Mouse (Mus musculus) heart, adult 2 months (tissue): ENCODE data around the gene Zc2hc1c. TPM values are rescaled to one million over a fixed set of nuclear protein-coding genes. Genes with fewer than 3 reads are reported as not detected.

Experiments
- DNase-seq, 2 experiments: peaks; one replicate each; pipeline ENCODE4 v3.0.0; 2021
- H3K27ac ChIP-seq: fragments of 200-600 bp; 2 replicates; pipeline ENCODE4 v1.8.1; 2022
- H3K27me3 ChIP-seq: fragments of 200-500 bp; 2 replicates; pipeline ENCODE4 v1.6.1; 2012; ENCODE audit warnings: mild to moderate bottlenecking, low read length, inconsistent platforms, mixed read lengths; ENCODE audit not compliant: control insufficient read depth, insufficient read depth
- H3K36me3 ChIP-seq: fragments of 200-500 bp; 2 replicates; pipeline ENCODE4 v1.6.1; 2012; ENCODE audit warnings: low read length, inconsistent platforms; ENCODE audit not compliant: control insufficient read depth, insufficient read depth
- H3K4me1 ChIP-seq: fragments of 200-500 bp; 2 replicates; pipeline ENCODE4 v1.6.1; 2011; ENCODE audit warnings: low read length; ENCODE audit not compliant: control insufficient read depth, insufficient read depth
- H3K4me3 ChIP-seq: fragments of 200-600 bp; 2 replicates; pipeline ENCODE4 v1.8.1; 2022
- H3K79me2 ChIP-seq: fragments of 200-500 bp; replicated peaks from 2 replicates; pipeline ENCODE4 v1.6.1; 2012; ENCODE audit warnings: mild to moderate bottlenecking, inconsistent platforms, low read length, moderate library complexity, mixed read lengths; ENCODE audit not compliant: control insufficient read depth, insufficient read depth
- H3K9ac ChIP-seq: fragments of 200-500 bp; 2 replicates; pipeline ENCODE4 v1.6.1; 2012; ENCODE audit warnings: low read depth, mild to moderate bottlenecking, control low read depth, inconsistent platforms, low read length, mixed read lengths
- CTCF ChIP-seq: fragments of 200-600 bp; IDR thresholded peaks from 2 replicates; pipeline ENCODE4 v1.8.1; 2022; ENCODE audit warnings: antibody characterized with exemption, mild to moderate bottlenecking, moderate library complexity
- EP300 ChIP-seq: fragments of 200-500 bp; IDR thresholded peaks from 2 replicates; pipeline ENCODE4 v1.6.1; 2011; ENCODE audit warnings: low read depth, low read length, control low read depth; ENCODE audit not compliant: insufficient read depth
- POLR2A ChIP-seq: fragments of 200-500 bp; IDR thresholded peaks from 2 replicates; pipeline ENCODE4 v1.6.1; 2011; ENCODE audit warnings: mild to moderate bottlenecking, low read depth, low read length, control low read depth; ENCODE audit not compliant: insufficient read depth
- WGBS: fragments of 180-500 bp; shearing (Covaris S2); methylation state at CpG from one replicate; pipeline ENCODE4 v1.1.7; 2018; 5-methylcytosine and 5-hydroxymethylcytosine counted together
- intact Hi-C: fragments of 180-260 bp; cut with DNase I; formaldehyde crosslinking; loops from one replicate; pipeline ENCODE4 v1.15.1; 2025
- polyA plus RNA-seq: library from polyadenylated mRNA; depleted of rRNA; stranded (reverse); fragments of >200 nt; gene quantifications from 2 replicates; pipeline ENCODE4 v1.2.3, GENCODE M21; 2012
- total RNA-seq, 2 experiments: library from RNA; stranded (reverse); gene quantifications; 2 replicates each; pipeline ENCODE4 v1.2.3; 2021

Gene Zc2hc1c
- total and polyA plus RNA-seq, 3 experiments = 1.0 to 2.6 (median 2.2) TPM

DNA sequence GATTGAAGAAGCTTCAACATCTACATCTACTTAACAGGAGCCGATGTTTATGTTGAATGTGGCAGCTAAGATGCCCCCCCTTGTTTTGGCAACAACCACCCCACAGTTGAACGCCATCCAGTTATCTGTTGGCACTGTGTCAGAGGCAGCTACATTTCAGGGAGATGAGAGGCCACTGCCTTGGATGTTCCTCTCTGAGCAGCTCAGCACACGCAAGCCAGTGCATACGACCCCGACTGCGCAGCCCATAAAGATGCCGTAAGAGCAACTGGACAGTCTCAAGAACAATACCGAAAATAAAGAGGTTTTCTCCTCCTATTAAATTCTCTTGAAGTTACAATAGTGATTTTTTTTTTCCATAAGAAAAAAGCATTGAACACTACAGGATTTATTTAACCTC is 23.9 kb upstream of the Zc2hc1c start:
- DNase-seq = no peak
- no peak overlapping the region for H3K9ac ChIP-seq
- intact Hi-C loops = no loop called here
- H3K79me2 ChIP-seq = no peaks in the 10 kb centered on the region
- no peaks in the 10 kb centered on the region for H3K36me3 ChIP-seq
- H3K4me3 ChIP-seq = no peak overlapping the region
- no peak for TF ChIP-seq CTCF
- no peak for TF ChIP-seq POLR2A
- TF ChIP-seq EP300 = no peak
- WGBS = 76% methylated on average over 8 of the region's 8 CpGs
- H3K27ac ChIP-seq = no peak overlapping the region
- H3K27me3 ChIP-seq = no peaks in the 10 kb centered on the region
- H3K4me1 ChIP-seq = no peaks in the 10 kb centered on the region

DNA sequence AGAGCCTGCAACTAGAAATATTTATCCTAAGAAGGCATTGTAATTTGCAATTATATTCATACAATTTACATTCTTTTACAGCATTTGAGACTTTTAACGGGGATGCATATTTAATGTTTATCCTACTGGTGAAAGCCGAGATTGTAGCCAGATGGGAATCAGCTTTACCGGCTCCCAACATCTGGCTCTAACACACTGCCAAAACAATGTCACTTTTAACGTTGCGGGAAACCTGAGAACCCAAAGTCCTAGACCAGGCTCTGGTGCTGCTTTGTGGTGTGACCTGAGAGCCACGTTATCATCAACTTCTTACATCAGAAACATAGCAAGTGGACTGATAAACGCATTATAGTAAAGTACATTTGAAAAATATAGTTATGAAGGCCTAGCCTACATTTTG is 23.5 kb upstream of the Zc2hc1c start:
- no peak for TF ChIP-seq CTCF
- TF ChIP-seq EP300 = no peak
- no peaks in the 10 kb centered on the region for H3K4me1 ChIP-seq
- H3K27me3 ChIP-seq = no peaks in the 10 kb centered on the region
- no peaks in the 10 kb centered on the region for H3K36me3 ChIP-seq
- H3K4me3 ChIP-seq = no peak overlapping the region
- intact Hi-C loops = no loop called here
- DNase-seq = no peak
- no peak overlapping the region for H3K9ac ChIP-seq
- 53% methylated on average over 7 of the region's 7 CpGs for WGBS
- H3K27ac ChIP-seq = no peak overlapping the region
- no peaks in the 10 kb centered on the region for H3K79me2 ChIP-seq

DNA sequence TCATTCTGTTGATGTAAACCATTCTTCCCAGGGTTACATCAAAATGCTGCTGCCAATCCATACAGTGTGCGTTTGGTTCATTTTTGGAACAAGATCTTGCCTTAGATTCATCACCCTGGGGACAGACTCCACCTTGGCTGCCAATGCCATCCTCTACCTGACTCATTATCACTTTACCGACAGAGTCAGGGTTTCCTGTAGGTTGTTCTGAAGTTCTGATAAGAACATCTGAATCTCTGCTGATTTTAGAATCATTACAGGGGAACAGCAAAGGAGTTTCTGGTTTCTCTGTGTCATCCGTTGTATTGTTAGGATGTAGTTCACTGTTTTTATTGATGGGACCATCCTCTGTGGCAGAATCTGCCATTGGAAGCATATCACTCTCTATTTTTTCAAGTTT is 22.1 kb upstream of the Zc2hc1c start:
- Histone ChIP-seq H3K79me2 (no peaks in the 10 kb centered on the region), H3K4me3 (no peak overlapping the region), H3K27me3 (no peaks in the 10 kb centered on the region), H3K36me3 (no peaks in the 10 kb centered on the region), H3K27ac (no peak overlapping the region), H3K9ac (no peak overlapping the region), H3K4me1 (peaks cover 2% of the 10 kb centered on the region; the same call in 1 of the 2 replicates)
- TF ChIP-seq CTCF = no peak
- TF ChIP-seq POLR2A = no peak
- intact Hi-C loops = no loop called here
- DNase-seq = no peak
- WGBS = 80% methylated on average over 3 of the region's 3 CpGs

DNA sequence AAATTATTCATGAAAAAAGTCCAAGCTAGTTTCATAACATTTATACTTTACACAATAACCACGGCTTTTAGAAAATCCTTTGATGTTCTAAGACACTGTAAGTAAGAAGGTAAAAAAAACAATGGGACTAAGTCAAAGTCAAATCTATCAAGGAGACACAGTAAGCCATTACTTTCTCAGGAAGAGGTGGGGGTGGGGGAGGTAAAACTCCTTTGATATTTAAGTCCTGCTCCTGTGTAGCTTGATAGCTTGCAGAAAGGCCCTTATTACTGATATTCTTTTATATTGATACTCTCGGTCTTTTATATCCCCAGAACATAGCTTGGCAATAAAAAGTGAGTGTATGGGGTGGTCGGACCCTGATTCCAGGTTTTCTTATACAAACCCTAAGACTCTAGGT is 18.6 kb upstream of the Zc2hc1c start:
- Histone ChIP-seq H3K9ac (no peak overlapping the region; the same call in 1 of the 2 replicates), H3K79me2 (no peaks in the 10 kb centered on the region), H3K4me3 (peak overlapping the region; percentile 89), H3K27me3 (no peaks in the 10 kb centered on the region), H3K4me1 (peaks cover 2% of the 10 kb centered on the region; the same call in 1 of the 2 replicates), H3K36me3 (no peaks in the 10 kb centered on the region), H3K27ac (peak overlapping the region; percentile 52)
- intact Hi-C loops = no loop called here
- TF ChIP-seq EP300 (no peak), POLR2A (no peak), CTCF (no peak)
- 56% methylated on average over 3 of the region's 3 CpGs for WGBS
- DNase-seq = no peak

DNA sequence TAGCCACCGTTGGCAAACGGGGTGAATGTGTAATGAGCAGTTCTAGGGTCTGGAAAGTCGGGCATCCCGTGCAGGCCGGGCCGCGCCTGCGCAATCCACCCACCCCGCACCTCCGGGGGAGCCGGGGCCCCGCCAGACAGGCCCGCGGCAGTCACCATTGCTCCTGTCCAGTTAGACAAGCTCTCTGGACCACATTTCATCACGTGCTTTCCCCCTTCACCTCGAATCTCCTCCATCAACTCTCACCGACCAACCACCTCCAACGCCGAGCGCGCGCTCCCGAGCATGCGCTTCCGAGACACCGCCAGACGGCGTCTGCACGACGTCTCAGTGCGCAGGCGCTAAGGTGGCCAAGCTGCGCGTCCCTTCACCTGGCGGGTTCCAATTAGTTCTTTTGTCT is 18.1 kb upstream of the Zc2hc1c start, which contains the start of gene Mlh3:
TSS of gene Mlh3 (minus strand) at position 281 of the 400 bp plus-strand sequence.
- DNase-seq = peak; percentile 88 to 90
- Histone ChIP-seq H3K27ac (peak within 1 kb of the TSS; percentile 52), H3K9ac (peak within 1 kb of the TSS; percentile 56), H3K4me1 (peaks cover 2% of the 10 kb centered on the region; the same call in 1 of the 2 replicates), H3K27me3 (no peaks in the 10 kb centered on the region), H3K79me2 (no peaks in the 10 kb centered on the region), H3K36me3 (no peaks in the 10 kb centered on the region), H3K4me3 (peak within 1 kb of the TSS; percentile 89)
- peak; percentile 72 for TF ChIP-seq CTCF
- TF ChIP-seq POLR2A = peak; percentile 69
- no peak for TF ChIP-seq EP300
- 2% methylated on average over 35 of the region's 35 CpGs for WGBS
- intact Hi-C loops = no loop called here

DNA sequence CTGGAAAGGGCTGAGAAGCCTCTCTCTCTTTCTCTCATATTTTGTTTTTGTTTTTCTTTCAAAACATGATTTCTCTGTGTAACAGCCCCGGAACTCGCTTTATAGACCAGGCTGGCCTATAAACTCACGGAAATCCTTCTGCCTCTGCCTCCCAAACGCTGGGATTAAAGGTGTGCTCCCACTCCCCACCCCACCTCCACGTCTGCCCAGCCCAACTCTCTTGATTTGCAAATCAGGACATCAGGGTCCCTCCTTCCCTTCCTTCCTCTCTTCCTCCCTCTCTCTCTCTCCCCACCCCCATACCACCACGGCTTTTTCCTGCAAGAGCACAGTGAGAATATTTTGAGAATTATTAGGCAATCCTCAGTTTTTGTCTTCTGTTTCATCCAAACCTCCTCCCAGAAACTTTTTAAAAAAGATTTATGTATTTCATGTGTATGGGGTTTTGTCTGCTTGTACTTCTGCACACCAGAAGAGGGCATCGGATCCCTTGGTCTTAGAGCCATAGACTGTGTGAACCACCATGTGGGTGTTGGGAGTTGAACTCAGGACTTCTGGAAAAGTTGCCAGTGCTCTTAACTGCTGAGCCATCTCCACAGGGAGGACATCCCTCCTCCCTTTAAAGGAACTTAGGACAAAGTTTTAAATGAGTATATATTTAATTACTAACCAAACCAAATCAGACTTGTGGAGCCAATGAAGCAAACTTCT is 17.1 kb upstream of the Zc2hc1c start:
- Histone ChIP-seq H3K79me2 (no peaks in the 10 kb centered on the region), H3K27ac (no peak overlapping the region), H3K27me3 (no peaks in the 10 kb centered on the region), H3K4me3 (no peak overlapping the region), H3K36me3 (no peaks in the 10 kb centered on the region), H3K4me1 (peaks cover 2% of the 10 kb centered on the region; the same call in 1 of the 2 replicates), H3K9ac (no peak overlapping the region)
- DNase-seq = no peak
- intact Hi-C loops = no loop called here
- TF ChIP-seq EP300 (no peak), CTCF (0 out of 2 replicates have a peak, but pooled peaks have one; percentile 12)
- 62% methylated on average over 7 of the region's 7 CpGs for WGBS
